Mouse (Mus musculus): ENCODE results near the gene Lrpprc. TPM values are rescaled to one million over a fixed set of nuclear protein-coding genes. Genes with fewer than 3 reads are reported as not detected.

Lrpprc gene
- total RNA-seq, 1 experiment from 2014 or later, result 75.1 TPM

- no peak for DNase-seq
Measured at GRCm38 (mm10) chr17:84714930-84715329, 75.7 kb downstream of the Lrpprc start.

- no peak for DNase-seq
Measured at GRCm38 (mm10) chr17:84713563-84714164, 76.9 kb downstream of the Lrpprc start.

GRCm38 (mm10) chr17:84709403-84709851, 81.2 kb downstream of the Lrpprc start:
- DNase-seq, result no peak

GRCm38 (mm10) chr17:84708818-84709217, 81.8 kb downstream of the Lrpprc start:
- DNase-seq, result no peak

GRCm38 (mm10) chr17:84707407-84707806, 83.2 kb downstream of the Lrpprc start:
- DNase-seq, result no peak

- DNase-seq, result peak; percentile 31
Measured at GRCm38 (mm10) chr17:84698727-84699126, 91.9 kb downstream of the Lrpprc start.

GRCm38 (mm10) chr17:84696537-84696936, 94.1 kb downstream of the Lrpprc start:
- DNase-seq, result no peak

- DNase-seq, result no peak
Measured at GRCm38 (mm10) chr17:84693741-84694140, 96.8 kb downstream of the Lrpprc start.

- no peak for DNase-seq
Measured at GRCm38 (mm10) chr17:84690111-84690510, 100.5 kb downstream of the Lrpprc start.

GRCm38 (mm10) chr17:84689316-84689715, 101.3 kb downstream of the Lrpprc start:
- no peak for DNase-seq

- peak; percentile 57 for DNase-seq
Measured at GRCm38 (mm10) chr17:84688834-84689233, 101.8 kb downstream of the Lrpprc start.

- DNase-seq, result no peak
Measured at GRCm38 (mm10) chr17:84687994-84688393, 102.6 kb downstream of the Lrpprc start.

- DNase-seq, result no peak
Measured at GRCm38 (mm10) chr17:84685286-84685685, 105.3 kb downstream of the Lrpprc start.

GRCm38 (mm10) chr17:84684284-84684683, 106.3 kb downstream of the Lrpprc start:
- DNase-seq, result no peak

GRCm38 (mm10) chr17:84682734-84683717, 107.6 kb downstream of the Lrpprc start, which contains the start of gene Abcg5:
Abcg5 (minus strand) TSS chr17:84683011.
- no peak for DNase-seq

GRCm38 (mm10) chr17:84681670-84682069, 108.9 kb downstream of the Lrpprc start:
- no peak for DNase-seq

GRCm38 (mm10) chr17:84677595-84677994, 113.0 kb downstream of the Lrpprc start:
- no peak for DNase-seq

- DNase-seq, result peak; percentile 10
Measured at GRCm38 (mm10) chr17:84675951-84676366, 114.6 kb downstream of the Lrpprc start, which contains the start of gene Abcg8. Abcg8 (plus strand) TSS chr17:84676302.

- no peak for DNase-seq
Measured at GRCm38 (mm10) chr17:84675204-84675603, 115.4 kb downstream of the Lrpprc start.

GRCm38 (mm10) chr17:84674048-84674447, 116.5 kb downstream of the Lrpprc start:
- DNase-seq, result no peak

- no peak for DNase-seq
Measured at GRCm38 (mm10) chr17:84672376-84673369, 117.9 kb downstream of the Lrpprc start.

- DNase-seq, result no peak
Measured at GRCm38 (mm10) chr17:84667848-84668247, 122.7 kb downstream of the Lrpprc start.

All from adrenal gland, postnatal 25 days (tissue).